Mouse (Mus musculus): ENCODE data around the gene Uap1l1.

DNA sequence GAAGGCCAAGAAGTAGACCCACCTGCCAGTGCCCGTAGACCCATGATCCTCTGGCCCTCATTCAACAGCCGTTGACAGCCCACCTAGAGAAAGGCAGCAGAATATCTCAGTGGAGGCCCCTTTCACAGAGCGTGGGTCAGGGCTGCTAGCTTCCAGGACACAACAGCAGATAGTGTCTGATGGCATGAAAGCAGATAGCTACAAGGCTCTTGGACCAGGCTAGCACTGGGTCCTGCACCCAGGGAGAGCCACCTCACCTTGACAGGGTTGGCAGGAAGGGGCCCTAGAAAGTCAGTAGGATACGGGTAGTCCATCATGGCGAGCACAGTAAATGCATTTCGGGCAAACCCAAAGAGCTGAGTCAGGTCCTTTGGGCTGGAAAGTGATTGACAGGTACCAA is 11.3 kb downstream of the Uap1l1 start:
- no peak for TF ChIP-seq CTCF (IDR thresholded peaks at IDR 0.05)
- TF ChIP-seq EP300 (IDR thresholded peaks at IDR 0.05): no peak

Data from lung, postnatal 0 days (tissue).